Mouse (Mus musculus) intestine, embryonic 16.5 days (tissue): ENCODE results near the gene Aspscr1. TPM values are rescaled to one million over a fixed set of nuclear protein-coding genes. Genes with fewer than 3 reads are reported as not detected.

Experiments used
- ATAC-seq: fragments of 200-750 bp; cut with Nextera tagmentation; 2 replicates; pipeline ENCODE4 v1.8.0; 2017; ENCODE audit warnings: moderate TSS enrichment, moderate library complexity
- H3K27ac ChIP-seq: fragments of 300-500 bp; sonication (generic); 2 replicates; pipeline ENCODE4 v1.5.1; 2014; ENCODE audit warnings: mild to moderate bottlenecking, low read length
- H3K27me3 ChIP-seq: fragments of 300-500 bp; sonication (generic); replicated peaks from 2 replicates; pipeline ENCODE4 v1.6.1; 2014; ENCODE audit warnings: low read length, control low read depth, mixed read lengths; ENCODE audit not compliant: control insufficient read depth, insufficient read depth
- H3K36me3 ChIP-seq: fragments of 300-500 bp; sonication (generic); 2 replicates; pipeline ENCODE4 v1.6.1; 2014; ENCODE audit warnings: low read length, control low read depth; ENCODE audit not compliant: control insufficient read depth, insufficient read depth
- H3K4me1 ChIP-seq: fragments of 300-500 bp; sonication (generic); 2 replicates; pipeline ENCODE4 v1.6.1; 2014; ENCODE audit warnings: low read length, control low read depth, mixed read lengths; ENCODE audit not compliant: control insufficient read depth, insufficient read depth
- H3K4me2 ChIP-seq: fragments of 300-500 bp; sonication (generic); 2 replicates; pipeline ENCODE4 v1.6.1; 2014; ENCODE audit warnings: low read depth, low read length, control low read depth
- H3K4me3 ChIP-seq: fragments of 300-500 bp; sonication (generic); 2 replicates; pipeline ENCODE4 v1.5.1; 2014; ENCODE audit warnings: mild to moderate bottlenecking, low read length
- H3K9ac ChIP-seq: fragments of 300-500 bp; sonication (generic); 2 replicates; pipeline ENCODE4 v1.6.1; 2014; ENCODE audit warnings: low read depth, low read length
- H3K9me3 ChIP-seq: fragments of 300-500 bp; sonication (generic); 2 replicates; pipeline ENCODE4 v1.6.1; 2016; ENCODE audit warnings: low read length, control low read depth; ENCODE audit not compliant: control insufficient read depth
- WGBS: fragments of 180-500 bp; shearing (Covaris S2); extraction: QIAGEN DNeasy Blood & Tissue Kit; methylation state at CpG from one replicate; pipeline ENCODE4 v1.1.7; 2014; 5-methylcytosine and 5-hydroxymethylcytosine counted together
- polyA plus RNA-seq: library from polyadenylated mRNA; unstranded; fragments of >200 nt; fragmentation: Nextera tagmentation; extraction: Ambion mirVana; gene quantifications from 2 replicates; pipeline ENCODE4 v1.2.1, GENCODE M21; 2015

Gene Aspscr1
- 108 and 111 TPM in 2 replicates for polyA plus RNA-seq

DNA sequence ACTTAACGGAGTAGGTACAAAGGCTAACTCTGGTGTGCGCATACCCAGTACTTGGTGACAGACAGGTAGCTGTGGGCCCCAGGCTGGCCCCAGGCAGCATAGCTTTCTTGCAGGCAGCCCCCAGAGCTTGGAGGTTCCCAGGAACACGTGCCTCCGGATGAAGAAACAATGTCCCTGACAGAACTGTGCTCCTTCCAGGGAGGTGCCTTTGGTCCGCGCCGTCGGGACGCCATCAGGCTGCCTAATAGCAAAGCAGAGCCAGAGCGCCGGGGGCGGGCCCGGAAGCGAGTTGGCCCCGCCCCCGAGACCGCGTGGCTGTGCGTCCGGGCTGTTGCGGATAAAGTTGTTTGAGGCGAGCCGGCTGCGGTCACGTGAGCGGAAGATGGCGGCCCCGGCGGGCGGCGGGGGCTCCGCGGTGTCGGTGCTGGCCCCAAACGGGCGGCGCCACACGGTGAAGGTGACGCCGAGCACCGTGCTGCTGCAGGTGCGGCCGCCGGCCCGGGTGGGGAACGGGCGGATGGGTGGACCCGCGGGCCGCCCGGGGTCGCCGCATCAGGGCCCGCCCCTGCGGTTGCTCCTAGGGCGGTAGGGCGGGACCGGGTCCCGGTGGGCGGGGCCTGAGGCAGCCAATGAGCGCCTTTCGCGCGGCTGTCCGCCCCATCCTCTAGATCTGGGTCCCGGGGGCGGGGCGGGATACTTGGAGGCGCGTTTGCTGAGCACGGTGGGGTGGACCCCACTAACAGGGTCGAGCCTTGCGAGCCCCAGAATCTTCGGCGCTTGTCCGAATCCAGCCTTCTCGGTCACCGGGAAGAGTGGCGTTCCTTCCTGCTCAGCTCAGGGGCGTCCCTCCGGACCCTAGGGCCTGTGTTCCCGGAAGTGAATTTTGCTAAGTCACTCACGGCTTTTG is at the start of gene Aspscr1:
Gene Aspscr1 (plus strand): TSS at position 287 of the 907 bp plus-strand sequence.
- peak; percentile 97 for ATAC-seq
- peaks cover 5% of the 10 kb centered on the region; the same call in 1 of the 2 replicates for H3K4me1 ChIP-seq
- no peaks in the 10 kb centered on the region for H3K9me3 ChIP-seq
- peak within 1 kb of the TSS; percentile 74 for H3K9ac ChIP-seq
- H3K27me3 ChIP-seq: no peaks in the 10 kb centered on the region
- H3K4me3 ChIP-seq: peak within 1 kb of the TSS; percentile 75
- WGBS: 1% methylated on average over 82 of the region's 83 CpGs
- peak within 1 kb of the TSS; percentile 67 for H3K4me2 ChIP-seq
- H3K27ac ChIP-seq: peak within 1 kb of the TSS; percentile 73
- H3K36me3 ChIP-seq: no peaks in the 10 kb centered on the region

DNA sequence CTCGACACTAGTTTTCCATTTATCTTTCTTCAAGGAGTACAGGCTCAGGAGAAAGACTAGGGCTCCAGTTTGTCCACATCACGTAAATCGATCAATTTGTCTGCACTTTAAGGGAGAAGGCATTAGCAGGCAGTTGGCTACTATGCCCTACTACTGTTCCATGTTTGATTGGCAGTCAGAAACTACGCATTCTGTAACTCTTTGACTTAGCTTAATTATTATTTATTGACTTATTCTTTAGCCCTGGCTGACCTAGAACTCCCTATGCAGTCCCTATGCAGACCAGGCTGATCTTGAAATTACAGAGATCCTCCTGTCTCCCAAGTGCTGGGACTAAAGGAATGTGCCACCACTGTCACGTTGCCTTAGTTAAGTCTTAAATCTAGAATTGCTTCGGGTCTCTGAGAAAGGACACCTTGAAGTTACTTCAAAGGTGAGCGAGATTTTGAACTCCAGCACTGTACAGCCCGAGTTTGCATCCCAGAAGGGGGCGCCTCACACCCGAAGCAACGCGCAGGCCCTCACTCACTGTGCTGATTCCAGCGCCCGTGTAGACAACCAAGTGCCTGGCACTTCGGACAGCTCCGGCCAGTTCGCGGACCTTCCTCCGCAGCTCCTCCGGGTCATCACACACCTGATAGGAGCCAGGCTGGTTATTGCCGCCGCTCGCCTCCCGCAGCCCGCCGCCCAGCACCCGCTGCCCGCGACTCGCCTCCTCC is 48.7 kb upstream of the Aspscr1 start:
- Histone ChIP-seq H3K4me3 (peak overlapping the region; percentile 95), H3K9ac (peak overlapping the region; percentile 85), H3K27ac (peak overlapping the region; percentile 89), H3K9me3 (no peaks in the 10 kb centered on the region), H3K4me1 (peaks cover 11% of the 10 kb centered on the region), H3K36me3 (peaks cover 21% of the 10 kb centered on the region), H3K4me2 (peak overlapping the region; percentile 92), H3K27me3 (no peaks in the 10 kb centered on the region)
- WGBS: 12% methylated on average over 30 of the region's 30 CpGs
- ATAC-seq: peak; percentile 80

DNA sequence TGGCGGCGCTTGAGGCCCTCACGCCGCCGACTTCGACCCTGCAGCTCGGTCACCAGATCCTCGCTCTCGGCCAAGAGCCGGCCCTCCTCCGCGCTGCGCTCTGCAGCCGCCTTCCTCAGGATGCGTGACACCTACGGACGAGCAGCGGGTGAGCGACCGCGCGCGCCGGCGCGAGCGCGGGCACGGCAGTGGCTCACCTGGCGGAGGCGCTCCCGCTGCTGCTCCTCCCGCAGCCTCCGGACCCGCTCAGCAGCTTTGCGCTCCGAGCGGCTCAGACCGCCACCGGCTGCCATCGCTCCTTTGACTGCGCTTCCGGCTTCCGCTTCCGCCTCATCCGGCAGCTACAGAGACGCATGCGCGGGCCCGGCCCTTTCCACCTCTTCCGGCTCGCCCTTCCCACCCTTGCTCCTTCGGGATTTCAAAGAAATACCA is 48.1 kb upstream of the Aspscr1 start:
- peaks cover 20% of the 10 kb centered on the region for H3K36me3 ChIP-seq
- peak overlapping the region; percentile 95 for H3K4me3 ChIP-seq
- H3K4me2 ChIP-seq: peak overlapping the region; percentile 92
- under 1% methylated on average over 53 of the region's 53 CpGs for WGBS
- no peaks in the 10 kb centered on the region for H3K27me3 ChIP-seq
- H3K9ac ChIP-seq: peak overlapping the region; percentile 85
- no peaks in the 10 kb centered on the region for H3K9me3 ChIP-seq
- peaks cover 15% of the 10 kb centered on the region for H3K4me1 ChIP-seq
- ATAC-seq: peak; percentile 85
- H3K27ac ChIP-seq: peak overlapping the region; percentile 89

DNA sequence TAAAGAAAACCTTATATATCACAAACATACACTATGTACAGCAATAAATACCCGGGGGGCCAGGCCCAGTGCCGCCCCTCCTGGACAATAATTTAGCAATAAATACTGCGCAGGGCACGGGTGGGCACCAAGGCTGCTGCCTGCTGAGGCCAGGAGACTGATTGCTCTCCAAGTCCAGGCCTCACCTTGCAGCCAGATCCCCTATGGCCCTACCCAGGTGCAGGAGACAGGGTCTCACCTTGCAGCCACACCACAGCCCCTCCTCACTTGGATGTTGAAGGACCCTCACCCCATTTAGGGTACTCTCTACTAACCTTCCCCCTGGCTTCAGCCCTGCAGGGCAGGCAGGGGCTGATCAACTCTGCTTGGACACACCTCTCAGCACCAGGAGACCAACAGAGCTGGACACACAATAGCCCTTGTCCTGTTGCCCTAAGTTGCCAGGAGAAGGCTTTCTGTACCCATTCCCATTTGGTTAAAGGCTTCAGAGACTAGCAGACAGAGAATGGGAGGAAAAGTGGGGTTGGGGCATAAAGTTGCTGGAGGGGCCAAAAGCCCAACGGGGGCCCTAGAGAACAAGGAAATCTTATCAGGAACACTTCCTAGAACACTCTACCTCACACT is 47.5 kb upstream of the Aspscr1 start, which contains the start of gene Sirt7:
Gene Sirt7 (minus strand): TSS at position 89 of the 624 bp plus-strand sequence.
- Histone ChIP-seq H3K4me2 (peak within 1 kb of the TSS; percentile 92), H3K4me1 (peaks cover 19% of the 10 kb centered on the region), H3K9me3 (no peaks in the 10 kb centered on the region), H3K9ac (peak within 1 kb of the TSS; percentile 85), H3K36me3 (peaks cover 17% of the 10 kb centered on the region), H3K4me3 (peak within 1 kb of the TSS; percentile 95), H3K27ac (peak within 1 kb of the TSS; percentile 89), H3K27me3 (no peaks in the 10 kb centered on the region)
- 13% methylated on average over 5 of the region's 5 CpGs for WGBS
- ATAC-seq: peak; percentile 27

DNA sequence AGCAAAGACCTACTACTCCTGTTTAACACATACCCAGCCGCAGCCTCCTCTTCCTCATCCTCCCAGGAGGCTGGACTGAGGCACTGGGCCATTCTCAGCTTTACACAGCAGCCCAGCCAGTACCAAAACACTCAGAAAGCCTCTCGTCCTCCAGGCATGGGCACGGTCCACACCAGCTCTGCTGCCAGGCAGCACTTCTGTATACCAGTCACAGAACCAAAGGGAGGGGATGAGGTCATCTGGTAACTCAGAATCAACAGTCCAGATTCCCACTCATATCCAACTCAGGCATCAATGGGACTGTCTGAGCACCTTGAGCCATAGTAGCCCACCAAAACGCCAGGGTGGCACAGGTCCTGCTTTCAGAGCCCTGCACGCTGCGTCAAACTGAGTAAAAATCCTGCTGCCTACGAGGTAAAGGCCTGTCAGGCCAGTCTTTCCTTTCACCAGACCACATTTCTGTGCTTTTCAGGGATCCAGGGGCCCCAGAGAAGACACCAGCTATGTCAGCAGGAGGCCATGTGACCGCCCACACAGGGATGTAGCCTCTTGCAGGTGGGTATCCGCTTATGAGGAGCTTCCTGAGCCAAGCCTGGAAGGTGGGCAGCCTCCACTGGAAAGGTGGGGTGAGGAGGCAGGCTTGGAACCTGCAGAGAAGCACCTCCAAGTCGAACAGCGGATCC is 45.8 kb upstream of the Aspscr1 start:
- Histone ChIP-seq H3K9me3 (no peaks in the 10 kb centered on the region), H3K4me3 (no peak overlapping the region), H3K27me3 (no peaks in the 10 kb centered on the region), H3K9ac (no peak overlapping the region), H3K27ac (no peak overlapping the region), H3K4me1 (peaks cover 34% of the 10 kb centered on the region), H3K36me3 (peaks cover 6% of the 10 kb centered on the region), H3K4me2 (no peak overlapping the region)
- no peak for ATAC-seq
- WGBS: 89% methylated on average over 11 of the region's 11 CpGs

DNA sequence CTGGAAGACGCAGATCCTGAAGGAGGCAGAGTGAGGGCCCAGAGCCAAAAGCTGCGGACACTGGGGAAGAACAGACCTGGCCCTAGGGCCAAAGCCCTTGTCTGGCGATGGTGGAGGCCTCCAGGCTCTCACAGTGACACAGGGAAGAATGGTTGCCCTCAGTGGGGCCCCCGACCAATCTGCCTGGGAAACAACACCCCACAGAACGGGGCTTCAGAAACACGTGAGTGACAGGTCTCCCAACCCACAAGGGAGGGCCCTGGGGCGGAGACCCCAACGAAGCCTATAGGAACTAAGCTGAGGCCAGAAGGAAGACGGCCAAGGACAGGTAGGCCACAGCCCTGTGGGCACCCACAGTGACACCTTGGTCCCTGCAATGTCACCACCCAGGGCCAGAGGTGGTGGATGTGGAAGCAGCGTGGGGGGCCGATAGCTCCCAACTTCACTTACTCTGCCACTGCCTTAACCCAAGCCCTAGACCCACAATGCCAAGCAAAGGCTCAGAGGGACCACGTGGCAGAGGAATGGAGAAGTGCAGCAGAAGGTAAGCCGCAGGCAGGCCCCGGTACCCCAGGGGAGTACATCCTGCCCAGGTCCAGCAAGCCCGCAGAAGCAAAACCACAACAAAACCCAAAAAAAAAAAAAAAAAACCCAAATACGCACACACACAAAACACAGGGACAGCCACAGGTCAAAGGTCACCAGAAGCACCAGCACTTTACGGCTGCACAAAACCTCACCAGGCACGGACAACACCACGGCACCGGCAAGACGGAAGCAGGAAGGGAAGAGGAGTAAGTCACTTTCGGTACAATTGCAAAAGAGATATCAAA is 45.1 kb upstream of the Aspscr1 start:
- H3K4me3 ChIP-seq: no peak overlapping the region
- ATAC-seq: no peak
- no peak overlapping the region for H3K9ac ChIP-seq
- WGBS: 76% methylated on average over 22 of the region's 22 CpGs
- no peak overlapping the region for H3K27ac ChIP-seq
- H3K4me2 ChIP-seq: no peak overlapping the region
- no peaks in the 10 kb centered on the region for H3K27me3 ChIP-seq
- H3K4me1 ChIP-seq: peaks cover 39% of the 10 kb centered on the region
- peaks cover 5% of the 10 kb centered on the region; the same call in 1 of the 2 replicates for H3K36me3 ChIP-seq
- no peaks in the 10 kb centered on the region for H3K9me3 ChIP-seq

DNA sequence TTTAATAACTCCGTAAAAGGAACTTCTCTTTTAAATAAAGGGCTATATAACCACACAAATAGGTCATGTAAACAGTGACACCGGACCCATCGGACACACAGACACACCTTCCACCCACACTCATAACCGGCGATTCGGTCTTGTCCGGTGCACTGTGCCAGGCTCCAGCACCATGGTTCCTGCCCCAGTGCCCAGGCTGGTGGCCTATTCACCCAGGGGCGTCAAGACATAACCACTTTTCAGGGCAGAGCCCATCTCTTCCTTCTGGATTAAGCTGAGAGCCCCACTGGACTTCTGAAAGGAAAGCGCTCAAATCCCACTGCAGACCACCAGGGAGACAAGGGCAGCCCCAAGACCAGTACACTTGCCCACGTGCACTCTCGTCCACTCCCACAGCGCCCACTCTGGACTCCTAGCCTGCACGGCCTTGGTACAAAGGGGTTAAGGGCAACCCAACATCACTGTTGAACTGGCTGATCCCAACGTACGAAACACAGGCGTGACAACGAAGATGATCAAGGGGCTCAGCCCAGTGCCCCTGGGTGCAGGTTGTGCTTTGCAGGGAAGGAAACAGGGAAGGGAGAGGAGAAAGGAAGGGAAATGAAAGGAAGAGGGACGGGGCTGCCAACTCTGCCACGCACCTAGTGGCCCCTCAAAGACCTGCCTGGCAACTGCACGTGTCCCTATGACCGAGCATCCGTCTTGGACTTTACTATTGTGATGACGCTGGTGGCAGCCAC is 44.0 kb upstream of the Aspscr1 start:
- H3K4me3 ChIP-seq: no peak overlapping the region

More for the DNA sequence above, 44.0 kb upstream of the Aspscr1 start:
- no peak for ATAC-seq
- Histone ChIP-seq H3K36me3 (peaks cover 5% of the 10 kb centered on the region; the same call in 1 of the 2 replicates), H3K27ac (peak overlapping the region; percentile 31; the same call in 1 of the 2 replicates), H3K4me2 (no peak overlapping the region), H3K27me3 (no peaks in the 10 kb centered on the region), H3K4me1 (peaks cover 40% of the 10 kb centered on the region), H3K9ac (peak overlapping the region; percentile 42; the same call in 1 of the 2 replicates), H3K9me3 (no peaks in the 10 kb centered on the region)
- WGBS: 93% methylated on average over 23 of the region's 23 CpGs
